Mouse (Mus musculus): ENCODE data around the gene Atp6v0a2. TPM values are rescaled to one million over a fixed set of nuclear protein-coding genes. Genes with fewer than 3 reads are reported as not detected.

Atp6v0a2 gene
- polyA plus RNA-seq, 1 experiment, result 22.8 TPM

DNA sequence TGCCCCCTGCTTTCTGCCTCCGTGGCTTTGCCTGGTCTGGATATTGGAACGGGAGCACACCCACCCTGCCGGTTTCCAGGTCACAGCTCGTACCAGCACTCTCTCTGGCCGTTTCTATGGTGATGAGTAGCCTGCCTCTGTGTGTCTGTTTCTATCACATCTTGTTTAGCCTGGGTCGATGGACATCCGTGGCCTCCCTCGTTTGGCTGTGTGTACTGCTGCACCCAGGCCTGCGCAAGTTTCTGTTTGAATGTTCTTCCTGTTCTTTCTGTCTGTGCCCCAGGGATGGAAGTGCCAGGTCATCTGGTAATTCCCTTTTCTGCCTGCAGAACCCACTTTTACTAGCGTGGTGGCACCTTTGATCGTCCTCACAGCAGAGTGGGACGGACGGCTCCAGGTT, 7.0 kb upstream of the Atp6v0a2 start:
- H3ac ChIP-seq (ENCODE audit: control insufficient read depth, insufficient read length, low read depth), result no peak overlapping the region
- no peaks in the 10 kb centered on the region for H3K79me3 ChIP-seq (ENCODE audit: low read depth)
- no peak overlapping the region for H3K4me3 ChIP-seq (ENCODE audit: insufficient read depth, poor library complexity, severe bottlenecking)
- no peak for TF ChIP-seq CEBPB (IDR thresholded peaks at IDR 0.05; ENCODE audit: low read depth)
- H3K27me3 ChIP-seq (ENCODE audit: control insufficient read depth, insufficient read depth, insufficient read length), result no peaks in the 10 kb centered on the region
- no peaks in the 10 kb centered on the region for H3K36me3 ChIP-seq (ENCODE audit: control insufficient read depth, insufficient read depth)
- H3K79me2 ChIP-seq (ENCODE audit: control insufficient read depth, insufficient read depth), result no peaks in the 10 kb centered on the region

- TF ChIP-seq CTCF (IDR thresholded peaks at IDR 0.05; ENCODE audit: control insufficient read depth, insufficient read depth, insufficient read length) (no peak), MYOD1 (IDR thresholded peaks at IDR 0.05; ENCODE audit: control insufficient read depth, insufficient read length, low read depth) (no peak), USF1 (IDR thresholded peaks at IDR 0.05; ENCODE audit: low read depth) (no peak)
- no peaks in the 10 kb centered on the region for H3K36me3 ChIP-seq (ENCODE audit: control insufficient read depth, insufficient read depth)
- no peaks in the 10 kb centered on the region for H3K79me3 ChIP-seq (ENCODE audit: low read depth)
- no peaks in the 10 kb centered on the region for H3K27me3 ChIP-seq (ENCODE audit: control insufficient read depth, insufficient read depth, insufficient read length)
- H3ac ChIP-seq (ENCODE audit: control insufficient read depth, insufficient read length, low read depth), result no peak overlapping the region
- H3K4me3 ChIP-seq (ENCODE audit: insufficient read depth, poor library complexity, severe bottlenecking), result no peak overlapping the region
- H3K79me2 ChIP-seq (ENCODE audit: control insufficient read depth, insufficient read depth), result no peaks in the 10 kb centered on the region
These were observed 5.5 kb upstream of the Atp6v0a2 start for GRCm38 (mm10) chr5:124622890-124623289.

- peaks cover 2% of the 10 kb centered on the region for H3K79me3 ChIP-seq (ENCODE audit: low read depth)
- H3K79me2 ChIP-seq (ENCODE audit: control insufficient read depth, insufficient read depth), result peaks cover 4% of the 10 kb centered on the region
- H3K4me3 ChIP-seq (ENCODE audit: insufficient read depth, poor library complexity, severe bottlenecking), result no peak overlapping the region
- H3K27me3 ChIP-seq (ENCODE audit: control insufficient read depth, insufficient read depth, insufficient read length), result no peaks in the 10 kb centered on the region
- no peaks in the 10 kb centered on the region for H3K36me3 ChIP-seq (ENCODE audit: control insufficient read depth, insufficient read depth)
- no peak overlapping the region for H3ac ChIP-seq (ENCODE audit: control insufficient read depth, insufficient read length, low read depth)
- no peak for TF ChIP-seq MYOG (IDR thresholded peaks at IDR 0.05; ENCODE audit: control insufficient read depth, extremely low read depth, insufficient read length)
- TF ChIP-seq USF1 (IDR thresholded peaks at IDR 0.05; ENCODE audit: low read depth), result no peak
These were observed 4.1 kb upstream of the Atp6v0a2 start for GRCm38 (mm10) chr5:124624291-124624690.

- no peak for TF ChIP-seq MYOG (IDR thresholded peaks at IDR 0.05; ENCODE audit: control insufficient read depth, extremely low read depth, insufficient read length)
- no peak for TF ChIP-seq CEBPB (IDR thresholded peaks at IDR 0.05; ENCODE audit: low read depth)
- no peak for TF ChIP-seq MYOD1 (IDR thresholded peaks at IDR 0.05; ENCODE audit: control insufficient read depth, insufficient read length, low read depth)
- no peak for TF ChIP-seq CTCF (IDR thresholded peaks at IDR 0.05; ENCODE audit: control insufficient read depth, insufficient read depth, insufficient read length)
- no peak for TF ChIP-seq FOSL1 (IDR thresholded peaks at IDR 0.05; ENCODE audit: insufficient read depth, low read length, poor library complexity, severe bottlenecking)
- no peak for TF ChIP-seq MAX (IDR thresholded peaks at IDR 0.05)
- TF ChIP-seq USF1 (IDR thresholded peaks at IDR 0.05; ENCODE audit: low read depth), result no peak
These were observed 1.3 kb downstream of the Atp6v0a2 start for GRCm38 (mm10) chr5:124629641-124630040.

GRCm38 (mm10) chr5:124631685-124632084, 3.3 kb downstream of the Atp6v0a2 start:
- H3K4me3 ChIP-seq (ENCODE audit: insufficient read depth, poor library complexity, severe bottlenecking), result no peak overlapping the region
- H3K79me2 ChIP-seq (ENCODE audit: control insufficient read depth, insufficient read depth), result peaks cover 33% of the 10 kb centered on the region
- H3K36me3 ChIP-seq (ENCODE audit: control insufficient read depth, insufficient read depth), result peaks cover 16% of the 10 kb centered on the region
- TF ChIP-seq MAX (IDR thresholded peaks at IDR 0.05), result no peak
- TF ChIP-seq USF1 (IDR thresholded peaks at IDR 0.05; ENCODE audit: low read depth), result no peak
- no peak for TF ChIP-seq FOSL1 (IDR thresholded peaks at IDR 0.05; ENCODE audit: insufficient read depth, low read length, poor library complexity, severe bottlenecking)
- TF ChIP-seq MYOG (IDR thresholded peaks at IDR 0.05; ENCODE audit: control insufficient read depth, extremely low read depth, insufficient read length), result no peak
- no peaks in the 10 kb centered on the region for H3K27me3 ChIP-seq (ENCODE audit: control insufficient read depth, insufficient read depth, insufficient read length)
- H3ac ChIP-seq (ENCODE audit: control insufficient read depth, insufficient read length, low read depth), result no peak overlapping the region
- H3K79me3 ChIP-seq (ENCODE audit: low read depth), result peaks cover 10% of the 10 kb centered on the region

More at GRCm38 (mm10) chr5:124629641-124630040, 1.3 kb downstream of the Atp6v0a2 start:
- Histone ChIP-seq H3K4me3 (ENCODE audit: insufficient read depth, poor library complexity, severe bottlenecking) (peak overlapping the region; percentile 72), H3K27me3 (ENCODE audit: control insufficient read depth, insufficient read depth, insufficient read length) (no peaks in the 10 kb centered on the region), H3K79me3 (ENCODE audit: low read depth) (peaks cover 10% of the 10 kb centered on the region), H3ac (ENCODE audit: control insufficient read depth, insufficient read length, low read depth) (peak overlapping the region; percentile 95), H3K36me3 (ENCODE audit: control insufficient read depth, insufficient read depth) (peaks cover 4% of the 10 kb centered on the region), H3K79me2 (ENCODE audit: control insufficient read depth, insufficient read depth) (peaks cover 33% of the 10 kb centered on the region)

GRCm38 (mm10) chr5:124632461-124632860, 4.1 kb downstream of the Atp6v0a2 start:
- H3K79me3 ChIP-seq (ENCODE audit: low read depth), result peaks cover 10% of the 10 kb centered on the region
- no peak overlapping the region for H3K4me3 ChIP-seq (ENCODE audit: insufficient read depth, poor library complexity, severe bottlenecking)
- no peak overlapping the region for H3ac ChIP-seq (ENCODE audit: control insufficient read depth, insufficient read length, low read depth)
- H3K36me3 ChIP-seq (ENCODE audit: control insufficient read depth, insufficient read depth), result peaks cover 19% of the 10 kb centered on the region
- H3K27me3 ChIP-seq (ENCODE audit: control insufficient read depth, insufficient read depth, insufficient read length), result no peaks in the 10 kb centered on the region
- peaks cover 33% of the 10 kb centered on the region for H3K79me2 ChIP-seq (ENCODE audit: control insufficient read depth, insufficient read depth)
- TF ChIP-seq MYOD1 (IDR thresholded peaks at IDR 0.05; ENCODE audit: control insufficient read depth, insufficient read length, low read depth) (no peak), USF1 (IDR thresholded peaks at IDR 0.05; ENCODE audit: low read depth) (no peak), FOSL1 (IDR thresholded peaks at IDR 0.05; ENCODE audit: insufficient read depth, low read length, poor library complexity, severe bottlenecking) (no peak), MYOG (IDR thresholded peaks at IDR 0.05; ENCODE audit: control insufficient read depth, extremely low read depth, insufficient read length) (no peak), CTCF (IDR thresholded peaks at IDR 0.05; ENCODE audit: control insufficient read depth, insufficient read depth, insufficient read length) (no peak), CEBPB (IDR thresholded peaks at IDR 0.05; ENCODE audit: low read depth) (no peak), MAX (IDR thresholded peaks at IDR 0.05) (no peak)

Data from C2C12 (cell line).